Comparison of ENCODE assay signal across 22 mouse cellular contexts in the genomic region with DNA sequence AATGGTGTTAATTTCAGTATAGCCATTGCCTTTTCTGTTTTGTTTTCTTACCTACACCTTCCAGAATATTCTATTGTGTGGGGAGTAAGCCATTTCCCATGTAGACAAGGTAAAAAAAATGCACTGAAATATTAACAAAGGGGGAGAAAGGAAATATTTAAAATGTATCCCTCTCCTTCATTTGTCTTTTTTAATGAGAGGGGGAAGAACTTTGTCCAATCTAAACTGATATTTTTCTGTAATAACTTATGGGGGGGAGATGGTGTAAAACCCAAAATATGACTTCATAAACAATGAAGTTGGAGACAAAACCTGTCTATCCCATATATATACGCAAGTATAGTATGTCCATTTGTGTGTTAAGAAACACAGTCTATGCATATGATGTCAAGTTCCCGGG. TPM values are rescaled to one million over a fixed set of nuclear protein-coding genes. Genes with fewer than 3 reads are reported as not detected.
DNase-seq lines count a peak whose midpoint lies in the region; ATAC-seq and TF ChIP-seq lines count a peak whose summit lies in the region.
"Had no signal": no experiment of that assay in that cellular context is flagged by ENCODE, and none has a peak within 500 bp of the region (broad histone marks: within the 10 kb centered on the region; RNA-seq: fewer than 3 reads in every experiment).

No protein-coding gene starts in this region.

- peak overlapping the region; percentile 99 for H3K4me2 ChIP-seq in forebrain, embryonic 15.5 days (replicated peaks)
- peak overlapping the region; percentile 95 for H3K4me2 ChIP-seq in hindbrain, embryonic 16.5 days (ENCODE audit: low read length)
- H3K4me2 ChIP-seq in midbrain, postnatal 0 days (ENCODE audit: low read depth, low read length, poor library complexity, severe bottlenecking), result peak overlapping the region; percentile 95
- no peak overlapping the region for H3K4me2 ChIP-seq in kidney, embryonic 16.5 days (replicated peaks; ENCODE audit: low read depth, low read length)
- H3K4me2 ChIP-seq: embryonic facial prominence, embryonic 13.5 days; heart, embryonic 12.5 days; limb, embryonic 12.5 days had no signal

- H3K9me3 ChIP-seq in embryonic facial prominence, embryonic 10.5 days, result no peaks in the 10 kb centered on the region
- H3K9me3 ChIP-seq in forebrain, embryonic 15.5 days, result no peaks in the 10 kb centered on the region
- H3K9me3 ChIP-seq in hindbrain, embryonic 16.5 days (ENCODE audit: control insufficient read depth, low read length), result no peaks in the 10 kb centered on the region
- no peaks in the 10 kb centered on the region for H3K9me3 ChIP-seq in midbrain, postnatal 0 days (ENCODE audit: low read length)
- H3K9me3 ChIP-seq in kidney, embryonic 16.5 days (ENCODE audit: low read length), result no peaks in the 10 kb centered on the region
- H3K9me3 ChIP-seq: embryonic facial prominence, embryonic 13.5 days; heart, embryonic 12.5 days; limb, embryonic 12.5 days had no signal

- no peak for DNase-seq in embryonic facial prominence, embryonic 10.5 days (ENCODE audit: low spot score)
- no peak for DNase-seq in midbrain, postnatal 0 days (ENCODE audit: low spot score)
- DNase-seq in thymus, adult 18-20 months, result no peak
- no peak for DNase-seq in thymus, adult 2 months
- DNase-seq: B cell, adult 2 months; cerebellum, adult 11 months; cerebellum, postnatal 36 days; gastrocnemius, postnatal 25 days; heart, postnatal 36 days; kidney, postnatal 14 days; retina, postnatal 1 day had no signal

- H3K4me1 ChIP-seq in embryonic facial prominence, embryonic 10.5 days, result peaks cover 36% of the 10 kb centered on the region
- H3K4me1 ChIP-seq in forebrain, embryonic 15.5 days, result peaks cover 35% of the 10 kb centered on the region
- peaks cover 11% of the 10 kb centered on the region for H3K4me1 ChIP-seq in hindbrain, embryonic 16.5 days (ENCODE audit: control insufficient read depth, insufficient read depth, low read depth, low read length)
- H3K4me1 ChIP-seq in midbrain, postnatal 0 days (ENCODE audit: insufficient read depth, low read length), result no peaks in the 10 kb centered on the region
- H3K4me1 ChIP-seq in kidney, embryonic 16.5 days (ENCODE audit: insufficient read depth, low read length), result peaks cover 30% of the 10 kb centered on the region
- H3K4me1 ChIP-seq in thymus, adult 2 months (replicated peaks; ENCODE audit: control insufficient read depth, insufficient read depth, low read length), result peaks cover 2% of the 10 kb centered on the region; the same call in 1 of the 2 replicates

- 14% methylated on average over 2 of the region's 2 CpGs for WGBS in embryonic facial prominence, embryonic 10.5 days
- WGBS in forebrain, embryonic 15.5 days, result 21% methylated on average over 2 of the region's 2 CpGs
- 7% methylated on average over 2 of the region's 2 CpGs for WGBS in hindbrain, embryonic 16.5 days
- 12% methylated on average over 2 of the region's 2 CpGs for WGBS in midbrain, postnatal 0 days
- 14% methylated on average over 2 of the region's 2 CpGs for whole genome bisulfite sequencing in kidney, embryonic 16.5 days
- 32% methylated on average over 2 of the region's 2 CpGs for WGBS in thymus, adult 2 months

- peaks cover 99% of the 10 kb centered on the region for H3K27me3 ChIP-seq in embryonic facial prominence, embryonic 10.5 days (replicated peaks; ENCODE audit: low read depth, poor library complexity, severe bottlenecking)
- no peaks in the 10 kb centered on the region for H3K27me3 ChIP-seq in forebrain, embryonic 15.5 days
- H3K27me3 ChIP-seq in hindbrain, embryonic 16.5 days (replicated peaks; ENCODE audit: control insufficient read depth, insufficient read depth, low read length), result no peaks in the 10 kb centered on the region; the same call in 1 of the 2 replicates
- H3K27me3 ChIP-seq in midbrain, postnatal 0 days (ENCODE audit: insufficient read depth, low read length), result no peaks in the 10 kb centered on the region
- H3K27me3 ChIP-seq in kidney, embryonic 16.5 days (ENCODE audit: insufficient read depth, low read length), result peaks cover 81% of the 10 kb centered on the region
- peaks cover 20% of the 10 kb centered on the region; the same call in 1 of the 2 replicates for H3K27me3 ChIP-seq in thymus, adult 2 months (ENCODE audit: control insufficient read depth, insufficient read depth, low read length)

- peak overlapping the region; percentile 99 for H3K9ac ChIP-seq in forebrain, embryonic 15.5 days (replicated peaks)
- H3K9ac ChIP-seq in hindbrain, embryonic 16.5 days (ENCODE audit: low read depth, low read length), result no peak overlapping the region
- peak overlapping the region; percentile 89 for H3K9ac ChIP-seq in midbrain, postnatal 0 days (replicated peaks; ENCODE audit: low read length, poor library complexity, severe bottlenecking)
- H3K9ac ChIP-seq in kidney, embryonic 16.5 days (replicated peaks; ENCODE audit: low read length), result no peak overlapping the region
- H3K9ac ChIP-seq: embryonic facial prominence, embryonic 13.5 days; heart, embryonic 12.5 days; limb, embryonic 12.5 days; liver, embryonic 14.5 days had no signal

- TF ChIP-seq CTCF in midbrain, postnatal 0 days (IDR thresholded peaks at IDR 0.05), result no peak
- no peak for TF ChIP-seq CTCF in thymus, adult 2 months (IDR thresholded peaks at IDR 0.05; ENCODE audit: borderline replicate concordance, control insufficient read depth, extremely low read depth, insufficient read depth, low read length, poor library complexity)

- ATAC-seq in forebrain, embryonic 15.5 days (replicated peaks), result no peak
- no peak for ATAC-seq in hindbrain, embryonic 16.5 days
- no peak for ATAC-seq in midbrain, postnatal 0 days (ENCODE audit: low FRiP score)
- no peak for ATAC-seq in kidney, embryonic 16.5 days (ENCODE audit: low FRiP score, low TSS enrichment)
- ATAC-seq: intestine, postnatal 0 days; lung, postnatal 0 days had no signal

- TF ChIP-seq POLR2A in thymus, adult 2 months (IDR thresholded peaks at IDR 0.05; ENCODE audit: control insufficient read depth, extremely low read depth, insufficient read depth, low read length, poor library complexity), result no peak

- peak overlapping the region; percentile 70 for H3K4me3 ChIP-seq in embryonic facial prominence, embryonic 10.5 days
- H3K4me3 ChIP-seq in forebrain, embryonic 15.5 days, result peak overlapping the region; percentile 97
- H3K4me3 ChIP-seq in hindbrain, embryonic 16.5 days (ENCODE audit: low read length), result peak overlapping the region; percentile 88
- H3K4me3 ChIP-seq in midbrain, postnatal 0 days (ENCODE audit: low read depth, low read length), result peak overlapping the region; percentile 93
- no peak overlapping the region for H3K4me3 ChIP-seq in kidney, embryonic 16.5 days (ENCODE audit: low read length)
- no peak overlapping the region for H3K4me3 ChIP-seq in thymus, adult 2 months (ENCODE audit: control insufficient read depth, insufficient read depth, low read length)
- H3K4me3 ChIP-seq: embryonic facial prominence, embryonic 13.5 days; heart, embryonic 12.5 days; limb, embryonic 12.5 days had no signal

- H3K36me3 ChIP-seq in embryonic facial prominence, embryonic 10.5 days (replicated peaks), result no peaks in the 10 kb centered on the region
- H3K36me3 ChIP-seq in forebrain, embryonic 15.5 days, result no peaks in the 10 kb centered on the region
- H3K36me3 ChIP-seq in hindbrain, embryonic 16.5 days (ENCODE audit: control insufficient read depth, insufficient read depth, low read length), result no peaks in the 10 kb centered on the region
- H3K36me3 ChIP-seq in midbrain, postnatal 0 days (ENCODE audit: insufficient read depth, low read length), result no peaks in the 10 kb centered on the region
- H3K36me3 ChIP-seq in kidney, embryonic 16.5 days (ENCODE audit: insufficient read depth, low read length), result no peaks in the 10 kb centered on the region
- no peaks in the 10 kb centered on the region for H3K36me3 ChIP-seq in thymus, adult 2 months (ENCODE audit: control insufficient read depth, insufficient read depth, low read length)
- H3K36me3 ChIP-seq: embryonic facial prominence, embryonic 13.5 days; heart, embryonic 12.5 days; limb, embryonic 12.5 days had no signal

- no peak overlapping the region for H3K27ac ChIP-seq in embryonic facial prominence, embryonic 10.5 days (replicated peaks)
- no peak overlapping the region for H3K27ac ChIP-seq in forebrain, embryonic 15.5 days (replicated peaks)
- no peak overlapping the region for H3K27ac ChIP-seq in hindbrain, embryonic 16.5 days (ENCODE audit: low read depth, low read length)
- H3K27ac ChIP-seq in midbrain, postnatal 0 days (ENCODE audit: low read depth, low read length), result no peak overlapping the region
- no peak overlapping the region for H3K27ac ChIP-seq in kidney, embryonic 16.5 days (ENCODE audit: low read length)
- H3K27ac ChIP-seq in thymus, adult 2 months (ENCODE audit: control insufficient read depth, insufficient read depth, low read length), result no peak overlapping the region
- H3K27ac ChIP-seq: embryonic facial prominence, embryonic 13.5 days; limb, embryonic 12.5 days; liver, embryonic 14.5 days had no signal

RNA-seq across cellular contexts. Expression of gene Pou3f2, which starts 3.0 kb away (rescaled TPM):
- polyA plus RNA-seq in embryonic facial prominence, embryonic 10.5 days (2016; fragmentation: Nextera tagmentation; extraction: Ambion mirVana), result 3.4 and 11.1 TPM in 2 replicates
- 45.6 and 52.8 TPM in 2 replicates for polyA plus RNA-seq in forebrain, embryonic 15.5 days (2015; fragmentation: Nextera tagmentation; extraction: Ambion mirVana)
- 15.3 and 18.5 TPM in 2 replicates for polyA plus RNA-seq in hindbrain, embryonic 16.5 days (2015; fragmentation: Nextera tagmentation; extraction: Ambion mirVana)
- 36.4 and 37.5 TPM in 2 replicates for total RNA-seq in midbrain, postnatal 0 days (2014; rRNA removed)
- polyA plus RNA-seq in midbrain, postnatal 0 days (2015; fragmentation: Nextera tagmentation; extraction: Ambion mirVana), result 17.4 and 19.3 TPM in 2 replicates
- 0.02 and 0.06 TPM in 2 replicates for polyA plus RNA-seq in kidney, embryonic 16.5 days (2015; fragmentation: Nextera tagmentation; extraction: Ambion mirVana)
- polyA plus RNA-seq in thymus, adult 2 months (2012; rRNA removed), result 0.01 and 0.03 TPM in 2 replicates
- total RNA-seq: gastrocnemius, postnatal 25 days; heart, postnatal 36 days; megakaryocyte, adult 5-6 weeks had no signal
- polyA plus RNA-seq: intestine, postnatal 0 days; liver, embryonic 14.5 days; lung, postnatal 0 days; small intestine, adult 2 months had no signal

Comparison
In these comparisons a context has a peak if more than half of its experiments do, and no peak if none do; other contexts are left out.
1. H3K4me3 ChIP-seq: peak in embryonic facial prominence, embryonic 10.5 days (single experiment), forebrain, embryonic 15.5 days (single experiment), hindbrain, embryonic 16.5 days (single experiment) and midbrain, postnatal 0 days (single experiment); none in kidney, embryonic 16.5 days (single experiment) and thymus, adult 2 months (single experiment).
2. H3K9ac ChIP-seq: peak in forebrain, embryonic 15.5 days (single experiment) and midbrain, postnatal 0 days (single experiment); none in hindbrain, embryonic 16.5 days (single experiment) and kidney, embryonic 16.5 days (single experiment).